Mouse (Mus musculus): ENCODE measurements around the gene Tmsb4x. TPM values are rescaled to one million over a fixed set of nuclear protein-coding genes. Genes with fewer than 3 reads are reported as not detected.

Gene Tmsb4x
- polyA plus RNA-seq (2012; rRNA removed): 2,684 and 2,801 TPM in 2 replicates

- TF ChIP-seq POLR2A (IDR thresholded peaks at IDR 0.05; ENCODE audit: borderline replicate concordance, extremely low read depth, insufficient read depth, insufficient read length, poor library complexity, severe bottlenecking) (peak; percentile 95; the same call in 1 of the 2 replicates), CTCF (IDR thresholded peaks at IDR 0.05; ENCODE audit: borderline replicate concordance, extremely low read depth, insufficient read depth, insufficient read length) (no peak)
- DNase-seq (ENCODE audit: low read depth): peak; percentile 95
Measured at GRCm38 (mm10) chrX:167208978-167209754, at the start of gene Tmsb4x. TSS of gene Tmsb4x (minus strand) at chrX:167209315.

GRCm38 (mm10) chrX:167241736-167242135, 32.6 kb upstream of the Tmsb4x start:
- DNase-seq (ENCODE audit: low read depth): no peak
- no peak for TF ChIP-seq POLR2A (IDR thresholded peaks at IDR 0.05; ENCODE audit: borderline replicate concordance, extremely low read depth, insufficient read depth, insufficient read length, poor library complexity, severe bottlenecking)
- TF ChIP-seq CTCF (IDR thresholded peaks at IDR 0.05; ENCODE audit: borderline replicate concordance, extremely low read depth, insufficient read depth, insufficient read length): no peak

DNA sequence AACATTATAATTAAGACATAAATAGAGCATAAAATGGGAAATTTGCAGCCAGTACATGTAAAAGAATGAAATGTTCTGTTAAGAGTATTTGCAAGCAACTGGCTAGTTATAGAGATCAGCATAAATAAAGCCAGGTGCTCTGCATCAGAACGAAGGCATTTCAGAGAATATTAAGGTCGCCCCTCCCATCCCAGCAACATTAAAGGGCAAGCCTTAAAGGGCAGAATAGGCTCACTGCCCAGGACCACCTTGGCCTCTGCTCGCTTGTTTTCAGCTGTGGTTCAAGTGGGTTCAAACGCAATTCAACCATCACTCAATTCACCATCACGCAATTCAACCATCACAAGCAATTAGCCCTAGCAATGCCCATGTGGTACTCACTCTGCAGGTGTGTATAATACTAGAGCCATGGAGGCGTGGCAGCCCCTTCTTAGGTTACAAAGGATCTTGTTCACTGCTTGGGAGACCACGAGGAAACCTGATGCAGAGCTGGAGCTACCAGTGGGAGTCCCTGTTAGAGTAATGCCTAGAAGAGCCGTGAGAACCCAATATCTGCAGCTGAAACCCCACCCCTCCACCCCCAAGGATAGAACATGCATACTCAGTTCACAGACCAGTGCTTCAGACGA, 30.3 kb upstream of the Tmsb4x start:
- DNase-seq (ENCODE audit: low read depth): no peak
- no peak for TF ChIP-seq POLR2A (IDR thresholded peaks at IDR 0.05; ENCODE audit: borderline replicate concordance, extremely low read depth, insufficient read depth, insufficient read length, poor library complexity, severe bottlenecking)
- TF ChIP-seq CTCF (IDR thresholded peaks at IDR 0.05; ENCODE audit: borderline replicate concordance, extremely low read depth, insufficient read depth, insufficient read length): no peak

GRCm38 (mm10) chrX:167233104-167233687, 24.1 kb upstream of the Tmsb4x start:
- TF ChIP-seq POLR2A (IDR thresholded peaks at IDR 0.05; ENCODE audit: borderline replicate concordance, extremely low read depth, insufficient read depth, insufficient read length, poor library complexity, severe bottlenecking) (no peak), CTCF (IDR thresholded peaks at IDR 0.05; ENCODE audit: borderline replicate concordance, extremely low read depth, insufficient read depth, insufficient read length) (peak; percentile 80)

DNA sequence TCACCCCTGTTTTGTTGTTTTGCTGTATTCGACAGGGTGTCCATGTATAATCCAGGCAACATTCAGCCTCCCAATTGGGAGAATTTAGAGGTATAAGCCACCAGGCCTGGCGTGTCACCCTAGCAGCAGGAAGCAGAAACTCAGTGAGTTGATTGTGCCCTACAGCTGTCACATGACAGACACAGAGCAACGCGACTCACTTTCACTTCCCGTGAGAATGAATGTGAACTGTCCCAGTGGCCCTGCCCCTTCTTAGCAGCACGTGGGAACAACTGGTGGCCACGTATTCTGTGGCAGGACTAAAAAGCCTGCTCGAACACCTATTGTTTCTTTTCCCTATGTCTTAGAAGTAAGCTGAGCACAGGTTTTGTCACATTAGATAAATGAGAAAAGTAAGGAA, 22.0 kb upstream of the Tmsb4x start:
- TF ChIP-seq CTCF (IDR thresholded peaks at IDR 0.05; ENCODE audit: borderline replicate concordance, extremely low read depth, insufficient read depth, insufficient read length) (no peak), POLR2A (IDR thresholded peaks at IDR 0.05; ENCODE audit: borderline replicate concordance, extremely low read depth, insufficient read depth, insufficient read length, poor library complexity, severe bottlenecking) (no peak)
- peak; percentile 6 for DNase-seq (ENCODE audit: low read depth)

More at GRCm38 (mm10) chrX:167233104-167233687, 24.1 kb upstream of the Tmsb4x start:
- peak; percentile 80 for DNase-seq (ENCODE audit: low read depth)

- no peak for TF ChIP-seq CTCF (IDR thresholded peaks at IDR 0.05; ENCODE audit: borderline replicate concordance, extremely low read depth, insufficient read depth, insufficient read length)
- TF ChIP-seq POLR2A (IDR thresholded peaks at IDR 0.05; ENCODE audit: borderline replicate concordance, extremely low read depth, insufficient read depth, insufficient read length, poor library complexity, severe bottlenecking): no peak
- no peak for DNase-seq (ENCODE audit: low read depth)
Measured at GRCm38 (mm10) chrX:167229819-167230218, 20.7 kb upstream of the Tmsb4x start.

DNA sequence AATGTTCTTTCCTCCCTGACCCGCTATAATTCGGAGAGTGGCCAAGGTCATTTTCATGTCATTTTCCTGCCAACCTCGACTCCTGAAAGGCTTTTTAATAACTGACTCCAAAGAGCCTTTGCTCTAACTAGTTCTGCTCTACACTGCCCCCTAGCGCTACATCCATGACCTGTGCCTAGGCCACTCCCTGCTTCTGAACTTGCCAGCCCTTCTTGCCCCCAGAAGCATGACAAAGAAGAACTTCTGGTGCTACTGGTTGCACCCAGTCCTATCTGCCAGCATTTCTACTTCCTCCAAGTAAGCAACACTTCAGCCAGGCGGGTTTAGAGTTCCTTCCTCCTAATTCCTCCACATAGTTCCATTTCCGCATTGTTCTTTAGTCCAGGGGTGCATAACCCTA, 20.1 kb upstream of the Tmsb4x start:
- DNase-seq (ENCODE audit: low read depth): peak; percentile 36
- TF ChIP-seq POLR2A (IDR thresholded peaks at IDR 0.05; ENCODE audit: borderline replicate concordance, extremely low read depth, insufficient read depth, insufficient read length, poor library complexity, severe bottlenecking): no peak
- TF ChIP-seq CTCF (IDR thresholded peaks at IDR 0.05; ENCODE audit: borderline replicate concordance, extremely low read depth, insufficient read depth, insufficient read length): peak; percentile 45; the same call in 1 of the 2 replicates

- no peak for TF ChIP-seq CTCF (IDR thresholded peaks at IDR 0.05; ENCODE audit: borderline replicate concordance, extremely low read depth, insufficient read depth, insufficient read length)
- TF ChIP-seq POLR2A (IDR thresholded peaks at IDR 0.05; ENCODE audit: borderline replicate concordance, extremely low read depth, insufficient read depth, insufficient read length, poor library complexity, severe bottlenecking): no peak
- no peak for DNase-seq (ENCODE audit: low read depth)
Measured at GRCm38 (mm10) chrX:167227756-167228155, 18.6 kb upstream of the Tmsb4x start.

GRCm38 (mm10) chrX:167227138-167227537, 18.0 kb upstream of the Tmsb4x start:
- no peak for DNase-seq (ENCODE audit: low read depth)
- TF ChIP-seq POLR2A (IDR thresholded peaks at IDR 0.05; ENCODE audit: borderline replicate concordance, extremely low read depth, insufficient read depth, insufficient read length, poor library complexity, severe bottlenecking): no peak
- TF ChIP-seq CTCF (IDR thresholded peaks at IDR 0.05; ENCODE audit: borderline replicate concordance, extremely low read depth, insufficient read depth, insufficient read length): no peak

DNA sequence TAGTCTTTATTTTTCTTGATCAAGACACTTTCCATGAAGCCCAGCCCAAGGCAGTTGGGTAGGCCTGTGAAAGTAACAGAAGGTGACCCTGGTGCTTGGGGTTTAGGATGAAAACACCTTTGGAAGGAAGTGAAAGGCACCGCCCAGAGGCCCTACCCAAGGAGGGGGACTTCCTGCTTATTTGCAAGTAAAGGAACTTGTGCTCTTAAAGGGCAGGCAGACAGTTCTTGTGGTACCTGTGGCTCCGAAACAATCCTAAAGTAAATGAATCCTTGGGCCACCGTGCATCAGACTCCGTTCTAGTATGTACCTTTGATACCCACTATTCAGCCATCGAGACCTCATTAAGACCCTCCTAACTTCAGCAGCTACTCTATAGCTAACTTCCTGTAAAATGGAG, 17.5 kb upstream of the Tmsb4x start:
- no peak for DNase-seq (ENCODE audit: low read depth)
- TF ChIP-seq POLR2A (IDR thresholded peaks at IDR 0.05; ENCODE audit: borderline replicate concordance, extremely low read depth, insufficient read depth, insufficient read length, poor library complexity, severe bottlenecking) (no peak), CTCF (IDR thresholded peaks at IDR 0.05; ENCODE audit: borderline replicate concordance, extremely low read depth, insufficient read depth, insufficient read length) (no peak)

DNA sequence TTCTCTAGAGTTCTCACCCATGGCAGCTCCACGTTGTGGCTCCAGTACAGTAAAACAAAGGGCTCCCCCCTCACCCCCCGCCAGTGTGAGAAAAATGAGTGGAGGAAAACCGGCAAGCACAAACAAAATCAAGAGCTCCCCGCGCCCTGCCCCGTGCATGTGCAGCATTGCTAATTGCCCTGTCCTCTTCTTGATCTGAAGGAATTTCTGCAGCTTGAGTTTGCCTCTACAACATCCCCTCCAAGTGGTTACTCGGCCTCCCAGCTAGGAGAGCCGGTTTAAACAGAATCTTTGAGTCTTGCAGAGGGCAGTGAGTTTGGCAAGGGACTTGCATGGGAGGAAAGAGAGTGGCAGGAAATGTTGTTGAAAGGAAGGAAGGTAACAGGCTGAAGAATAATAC, 3.6 kb upstream of the Tmsb4x start:
- DNase-seq (ENCODE audit: low read depth): peak; percentile 82

More for the DNA sequence above, 3.6 kb upstream of the Tmsb4x start:
- TF ChIP-seq CTCF (IDR thresholded peaks at IDR 0.05; ENCODE audit: borderline replicate concordance, extremely low read depth, insufficient read depth, insufficient read length): peak; percentile 46; the same call in 1 of the 2 replicates
- TF ChIP-seq POLR2A (IDR thresholded peaks at IDR 0.05; ENCODE audit: borderline replicate concordance, extremely low read depth, insufficient read depth, insufficient read length, poor library complexity, severe bottlenecking): no peak

All from brain, embryonic 14.5 days (tissue).